Mouse (Mus musculus): ENCODE results near the gene Cacul1.

DNA sequence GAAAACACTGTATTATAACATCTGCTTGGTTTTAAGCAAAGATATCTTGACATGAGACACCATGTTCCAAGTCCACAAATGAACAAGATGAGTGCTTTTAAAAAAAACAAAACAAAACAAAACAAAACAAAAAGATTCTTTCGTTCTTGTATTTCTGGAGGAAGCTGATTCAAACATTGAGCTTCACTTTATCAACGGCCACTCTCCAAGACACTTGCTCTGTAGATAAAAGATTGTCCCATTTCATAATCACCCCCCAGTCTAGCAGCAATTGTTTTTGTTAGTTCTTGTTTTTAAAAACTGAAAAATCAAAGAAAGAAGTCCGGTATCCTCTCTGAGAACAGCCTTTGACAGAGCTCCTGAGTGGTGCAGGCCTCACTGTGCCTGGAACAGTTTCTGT, 52.2 kb downstream of the Cacul1 start:
- TF ChIP-seq CTCF (IDR thresholded peaks at IDR 0.05) = no peak
- no peak for TF ChIP-seq EP300 (IDR thresholded peaks at IDR 0.05)
